Mouse (Mus musculus) cerebral cortex, adult 2 months (tissue): ENCODE data around the gene Znrf2.

Source experiments
- WGBS: fragments of 180-500 bp; shearing (Covaris S2); methylation state at CpG from one replicate; pipeline ENCODE4 v1.1.7; 2018; 5-methylcytosine and 5-hydroxymethylcytosine counted together

The Znrf2 gene

DNA sequence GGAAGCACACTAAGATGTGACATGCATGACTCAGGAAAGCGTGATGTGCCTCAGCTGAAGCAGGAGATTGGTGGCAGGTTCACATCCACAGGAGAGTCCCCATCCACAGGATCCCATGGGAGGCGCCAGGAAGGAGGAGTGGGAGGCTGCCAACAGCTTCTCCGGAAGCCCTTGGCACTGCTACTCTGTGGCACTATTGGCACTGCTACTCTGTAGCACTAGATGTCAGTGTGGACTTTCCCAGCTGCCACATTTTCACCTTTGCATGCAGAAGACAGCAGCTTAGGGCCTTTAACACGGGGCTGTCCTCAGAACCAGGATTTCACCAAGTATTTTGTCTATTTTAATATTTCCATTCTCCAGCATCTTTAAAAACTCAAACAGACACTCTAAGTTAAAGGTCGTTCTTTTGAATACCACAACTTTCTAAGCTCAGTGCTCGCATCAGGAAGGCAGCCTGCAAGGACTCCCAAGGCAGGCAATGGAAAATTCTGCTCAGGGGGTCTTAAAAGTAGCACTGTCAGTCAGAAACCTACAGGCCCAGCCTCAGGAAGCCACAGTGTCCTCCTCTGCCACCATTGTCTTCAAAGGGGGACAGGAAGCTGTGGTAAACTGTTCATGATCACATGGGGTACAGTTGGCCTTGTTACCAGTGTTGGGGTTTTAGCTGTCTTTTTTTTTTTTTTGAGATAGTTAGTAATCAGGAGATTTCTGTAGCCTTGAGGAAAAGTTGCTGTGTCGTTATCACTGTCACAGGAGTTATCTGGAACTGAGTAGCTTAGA lies 7.0 kb upstream of the Znrf2 start:
- 44% methylated on average over 7 of the region's 7 CpGs for WGBS

DNA sequence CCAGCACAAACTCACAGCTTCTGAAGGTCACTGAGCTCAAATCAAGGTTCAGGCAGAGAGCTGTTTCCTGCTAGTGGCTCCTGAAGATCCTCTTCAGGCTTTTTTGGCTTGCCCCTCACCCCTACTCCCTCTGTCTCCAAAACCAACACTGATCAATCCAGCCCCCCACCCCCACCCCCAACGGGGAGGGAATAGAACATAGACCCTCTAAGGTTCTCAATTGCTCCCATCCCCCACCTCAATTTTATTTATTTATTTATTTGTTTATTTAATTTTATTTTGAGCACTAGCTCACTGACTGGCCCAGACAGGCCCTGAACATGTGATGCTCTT lies 6.4 kb upstream of the Znrf2 start:
- WGBS: 81% methylated on average over 1 of the region's 1 CpGs

DNA sequence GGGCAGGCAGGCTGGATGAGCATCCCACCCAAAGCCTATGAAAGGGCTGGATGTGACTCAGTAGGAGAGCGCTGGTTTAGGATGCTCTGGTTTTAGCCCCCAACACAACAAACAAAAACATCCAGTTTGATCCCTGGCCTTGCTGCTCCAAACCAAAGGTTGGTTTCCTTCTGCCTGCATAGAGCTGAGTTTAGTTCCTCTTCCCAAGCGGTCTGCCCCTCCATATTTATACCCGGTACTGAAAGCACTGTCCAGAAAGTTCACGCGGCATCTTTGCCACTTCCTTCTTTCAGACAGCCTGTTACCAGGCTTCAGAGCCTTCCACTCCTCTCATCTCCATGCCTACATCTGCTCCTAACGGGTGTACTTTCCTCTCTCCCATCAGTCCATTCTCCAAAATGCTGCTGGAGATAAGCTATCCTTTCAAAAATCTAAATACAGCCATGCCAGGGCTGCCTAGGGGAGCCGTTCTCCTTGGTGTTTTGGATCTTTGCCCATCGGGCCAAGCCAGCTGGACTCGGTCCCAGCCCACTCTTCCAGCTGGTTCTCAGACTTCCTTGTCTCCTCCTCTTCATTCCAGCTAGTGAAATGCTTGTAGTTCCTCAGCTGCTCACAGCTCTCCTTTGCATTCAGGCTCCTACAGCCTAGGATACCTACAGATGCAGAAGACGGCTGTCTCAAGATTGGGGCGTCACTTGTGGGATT lies 5.0 kb upstream of the Znrf2 start:
- whole genome bisulfite sequencing: 20% methylated on average over 11 of the region's 11 CpGs

DNA sequence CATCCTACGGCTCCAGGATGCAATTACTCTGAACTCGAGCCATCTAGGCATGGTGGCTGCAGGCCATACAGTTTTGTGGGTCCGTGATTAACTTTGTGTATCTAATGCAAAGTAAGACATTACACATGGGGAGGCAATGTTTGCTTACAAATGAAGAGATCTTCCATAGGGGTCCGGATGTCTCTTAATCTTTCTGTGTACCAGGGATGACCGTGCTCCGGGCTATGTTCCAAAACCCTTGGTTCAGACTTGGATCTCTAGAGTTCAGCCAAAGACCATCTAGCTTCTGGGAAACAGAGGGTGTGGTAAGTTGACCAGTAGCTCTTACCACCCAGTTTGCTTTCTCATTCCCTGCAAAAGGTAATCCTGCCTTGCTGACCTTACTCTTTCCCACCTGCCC lies 4.4 kb upstream of the Znrf2 start:
- WGBS: 40% methylated on average over 6 of the region's 6 CpGs

DNA sequence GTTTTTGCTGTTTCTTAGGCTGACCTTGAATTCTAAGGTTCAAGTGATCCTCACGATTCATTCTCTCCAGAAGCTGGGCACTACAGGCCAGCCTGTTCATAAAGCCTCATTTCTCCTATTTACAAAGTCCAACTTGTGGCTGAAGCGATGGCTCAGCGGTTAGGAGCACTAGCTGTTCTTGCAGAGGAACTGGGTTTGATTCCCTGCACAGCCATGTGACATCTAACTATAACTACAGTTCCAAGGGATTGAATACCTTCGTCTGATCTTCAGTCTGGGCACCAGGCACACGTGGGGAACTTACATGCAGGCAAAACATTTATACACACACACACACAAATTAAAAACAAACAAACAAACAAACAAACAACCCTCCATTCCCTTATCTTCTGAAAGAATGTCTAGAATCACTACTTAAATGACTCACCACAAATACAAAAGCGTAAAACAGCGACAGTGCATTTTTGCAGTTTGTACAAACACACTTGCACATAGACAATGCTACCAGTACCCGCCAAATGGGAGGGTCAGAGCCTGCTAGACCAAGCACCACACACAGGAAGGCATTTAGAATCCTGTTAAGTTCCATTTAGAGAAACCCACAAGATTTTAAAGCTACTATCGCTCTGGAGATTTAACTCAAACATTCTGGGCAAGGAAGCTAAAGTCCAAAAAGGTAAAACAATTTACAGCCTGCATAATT lies 1.1 kb upstream of the Znrf2 start:
- WGBS: 69% methylated on average over 9 of the region's 9 CpGs

DNA sequence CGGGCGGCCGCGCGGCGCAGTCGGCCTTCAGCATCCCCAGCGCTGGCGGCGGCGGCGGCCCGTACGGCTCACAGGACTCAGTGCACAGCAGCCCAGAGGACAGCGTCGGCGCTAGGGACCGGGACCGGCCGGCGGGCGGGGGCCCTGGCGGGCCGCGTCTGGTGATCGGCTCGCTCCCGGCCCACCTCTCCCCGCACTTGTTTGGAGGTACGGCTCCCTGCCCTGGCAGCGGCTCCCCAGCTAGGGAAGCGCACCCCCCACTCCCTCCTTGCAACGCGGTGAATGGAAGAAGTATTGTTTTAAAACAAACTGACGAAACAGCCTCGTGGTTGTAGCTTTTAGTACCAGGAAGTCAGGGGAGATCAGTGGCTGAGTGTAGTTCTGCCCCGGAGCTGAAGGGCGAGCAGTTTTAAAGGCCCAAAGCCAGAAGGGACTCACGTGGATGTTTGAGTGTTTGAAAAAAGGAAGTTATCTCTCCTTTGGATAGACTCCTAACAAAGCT lies 601 bp downstream of the Znrf2 start:
- 1% methylated on average over 39 of the region's 39 CpGs for WGBS

DNA sequence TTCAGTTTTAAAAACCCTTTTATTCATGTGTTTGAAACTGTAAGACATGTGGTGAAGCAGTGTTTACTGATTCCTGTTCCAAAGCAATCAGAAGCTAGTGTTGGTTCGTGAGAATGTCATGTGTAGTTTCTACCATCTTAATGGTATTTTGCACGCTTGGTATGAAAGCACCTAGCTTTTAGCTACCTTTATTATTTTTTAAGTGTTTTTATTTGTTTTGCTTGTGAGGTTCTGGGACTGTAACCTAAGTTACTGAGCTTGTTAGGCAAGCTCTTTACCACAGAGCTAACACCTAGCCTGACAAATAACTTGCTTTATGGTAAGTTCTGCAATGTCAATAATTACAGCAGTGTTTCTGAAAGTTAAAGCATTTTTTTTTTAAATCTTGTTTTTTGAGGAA lies 1.7 kb downstream of the Znrf2 start:
- 66% methylated on average over 2 of the region's 2 CpGs for whole genome bisulfite sequencing

DNA sequence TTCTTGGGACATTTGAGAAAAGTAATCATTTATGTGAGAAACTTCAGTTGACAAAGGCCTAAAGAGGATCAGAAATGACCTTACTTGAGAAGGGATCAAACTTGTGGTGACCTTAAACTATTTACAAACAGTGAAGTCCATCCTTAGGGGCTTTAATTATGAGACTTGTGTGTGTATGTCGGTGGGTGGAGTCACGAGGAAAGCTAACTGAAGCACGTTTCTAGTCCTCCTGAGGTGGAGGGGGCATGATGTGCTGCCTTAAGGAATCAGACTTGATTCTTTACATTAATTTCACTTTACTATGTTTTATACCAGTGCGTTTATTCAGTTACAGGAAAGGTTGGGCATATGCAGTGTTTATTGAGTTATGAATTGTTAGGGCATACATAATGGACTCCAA lies 2.6 kb downstream of the Znrf2 start:
- WGBS: 70% methylated on average over 4 of the region's 4 CpGs

DNA sequence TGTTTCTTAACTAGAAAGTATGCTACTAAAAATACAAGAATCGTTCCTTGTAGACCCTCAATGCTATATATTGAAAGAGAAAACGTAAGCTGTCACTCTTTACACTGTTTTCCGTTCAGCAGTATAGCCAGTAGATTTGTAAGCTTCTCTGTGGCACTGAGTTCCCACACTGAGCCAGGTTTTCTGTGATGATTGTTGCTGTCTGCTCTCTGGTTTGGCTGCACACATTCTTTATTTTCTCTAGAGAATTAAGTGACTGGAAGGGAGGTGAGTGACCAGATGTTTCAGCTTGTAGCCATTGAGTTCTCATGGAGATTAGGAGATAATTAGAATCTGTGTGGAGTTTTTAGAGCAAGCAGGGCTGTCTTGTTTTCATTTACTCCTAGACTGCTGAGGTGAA lies 3.0 kb downstream of the Znrf2 start:
- WGBS: 64% methylated on average over 3 of the region's 3 CpGs

DNA sequence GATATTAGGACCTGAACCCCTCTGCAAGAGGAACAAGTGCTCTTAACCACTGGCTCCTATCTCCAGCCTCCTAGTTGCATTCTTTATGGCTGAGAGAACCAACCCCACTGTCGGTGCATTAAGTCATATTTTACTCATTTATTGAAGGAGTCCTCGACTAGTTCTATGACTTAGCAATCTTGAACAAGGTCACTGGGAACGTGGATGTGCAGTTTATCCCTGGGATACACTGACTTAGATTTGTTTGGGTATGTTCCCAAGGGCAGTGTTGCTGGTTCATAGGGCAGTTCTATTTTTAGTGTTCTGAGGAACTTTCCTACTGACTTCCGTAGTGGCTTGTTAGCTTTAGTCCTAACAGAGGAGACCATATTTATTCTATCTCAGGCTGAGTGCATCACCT lies 5.6 kb downstream of the Znrf2 start:
- WGBS: 80% methylated on average over 4 of the region's 4 CpGs

DNA sequence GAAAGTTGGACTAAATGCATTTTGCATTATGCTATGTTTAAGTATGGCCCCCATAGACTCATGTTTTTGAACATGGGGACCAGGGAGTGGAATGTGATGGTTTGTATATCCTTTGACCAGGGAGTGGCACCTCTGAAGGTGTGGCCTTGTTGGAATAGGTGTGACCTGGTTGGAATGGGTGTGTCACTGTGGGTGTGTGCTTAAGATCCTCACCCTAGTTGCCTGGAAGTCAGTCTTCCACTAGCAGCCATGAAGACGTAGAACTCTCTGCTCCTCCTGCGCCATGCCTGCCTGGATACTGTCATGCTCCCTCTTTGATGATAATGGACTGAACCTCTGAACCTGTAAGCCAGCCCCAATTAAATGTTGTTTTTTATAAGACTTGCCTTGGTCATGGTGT lies 7.8 kb downstream of the Znrf2 start:
- WGBS: 96% methylated on average over 2 of the region's 2 CpGs

DNA sequence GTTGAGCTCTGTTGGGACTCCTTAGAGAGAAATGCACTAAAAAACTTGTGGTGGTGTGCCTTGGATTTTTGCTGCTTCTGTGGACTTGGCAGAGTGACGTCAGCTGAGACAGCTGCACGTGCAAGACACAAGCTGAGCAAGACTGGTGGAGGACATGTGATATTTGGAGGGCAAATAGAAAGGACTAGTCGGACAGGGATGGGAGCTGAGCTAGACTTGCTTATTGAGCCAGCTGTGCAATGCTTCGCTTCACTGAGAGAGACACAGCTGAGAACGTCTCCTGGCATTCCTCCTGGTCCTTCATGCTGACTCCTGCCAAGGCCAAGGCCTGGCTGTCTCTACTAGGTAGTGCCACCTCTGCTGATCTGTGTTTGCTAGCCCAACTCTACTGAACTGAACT lies 10.8 kb downstream of the Znrf2 start:
- 64% methylated on average over 5 of the region's 5 CpGs for WGBS

DNA sequence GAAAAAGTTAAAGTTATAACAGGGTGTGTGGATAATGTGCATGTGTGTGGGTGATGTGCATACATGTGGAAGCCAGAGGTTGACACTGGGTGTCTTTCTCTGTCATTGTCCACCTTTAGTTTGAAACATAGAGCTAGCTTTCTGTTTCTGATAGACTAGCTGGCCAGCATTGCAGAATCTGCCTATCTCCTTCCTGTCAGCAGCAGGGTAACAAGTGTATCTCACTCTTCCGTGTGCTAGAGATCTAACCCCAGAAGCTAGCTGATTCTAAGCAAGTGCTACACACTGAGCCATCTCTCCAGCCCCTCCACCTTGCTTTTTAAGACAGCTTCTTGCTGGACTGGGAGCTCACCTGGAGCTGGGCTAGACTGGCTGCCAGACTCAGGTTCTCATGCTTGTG lies 11.6 kb downstream of the Znrf2 start:
- WGBS: 76% methylated on average over 1 of the region's 1 CpGs

DNA sequence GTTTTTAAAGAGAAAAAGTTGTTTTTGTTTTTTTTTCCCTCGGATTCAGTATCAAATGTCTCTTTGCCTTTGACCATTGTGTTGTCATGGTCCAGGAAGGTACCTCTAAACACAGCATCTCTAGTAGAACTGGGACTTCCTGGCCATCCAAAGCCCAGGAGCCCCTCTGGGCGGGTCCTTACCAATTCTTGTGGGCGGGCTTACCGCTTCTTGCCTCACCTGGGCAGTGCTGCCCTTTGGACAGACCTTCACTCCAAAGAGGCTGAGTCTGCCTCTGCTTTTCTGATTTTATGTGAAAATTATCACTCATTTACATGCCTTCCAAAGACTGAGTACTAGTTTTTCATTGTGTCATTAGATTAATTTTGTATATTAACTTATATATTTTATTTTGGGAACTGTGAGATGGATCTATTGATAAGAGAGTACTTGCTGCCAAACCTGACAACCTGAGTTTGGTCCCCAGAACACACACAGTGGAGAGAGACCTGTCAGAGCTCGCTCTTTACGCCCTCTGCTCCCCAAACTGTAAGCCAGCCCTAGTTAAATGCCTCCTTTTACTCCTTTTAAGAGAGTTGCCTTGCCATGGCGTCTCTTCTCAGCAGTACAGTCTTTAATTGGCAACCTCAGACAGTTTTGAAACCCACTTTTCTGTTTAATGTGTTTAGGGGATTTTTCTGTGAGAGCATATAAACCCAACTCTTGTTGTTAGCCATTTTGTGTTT lies 13.5 kb downstream of the Znrf2 start:
- 85% methylated on average over 7 of the region's 7 CpGs for WGBS

DNA sequence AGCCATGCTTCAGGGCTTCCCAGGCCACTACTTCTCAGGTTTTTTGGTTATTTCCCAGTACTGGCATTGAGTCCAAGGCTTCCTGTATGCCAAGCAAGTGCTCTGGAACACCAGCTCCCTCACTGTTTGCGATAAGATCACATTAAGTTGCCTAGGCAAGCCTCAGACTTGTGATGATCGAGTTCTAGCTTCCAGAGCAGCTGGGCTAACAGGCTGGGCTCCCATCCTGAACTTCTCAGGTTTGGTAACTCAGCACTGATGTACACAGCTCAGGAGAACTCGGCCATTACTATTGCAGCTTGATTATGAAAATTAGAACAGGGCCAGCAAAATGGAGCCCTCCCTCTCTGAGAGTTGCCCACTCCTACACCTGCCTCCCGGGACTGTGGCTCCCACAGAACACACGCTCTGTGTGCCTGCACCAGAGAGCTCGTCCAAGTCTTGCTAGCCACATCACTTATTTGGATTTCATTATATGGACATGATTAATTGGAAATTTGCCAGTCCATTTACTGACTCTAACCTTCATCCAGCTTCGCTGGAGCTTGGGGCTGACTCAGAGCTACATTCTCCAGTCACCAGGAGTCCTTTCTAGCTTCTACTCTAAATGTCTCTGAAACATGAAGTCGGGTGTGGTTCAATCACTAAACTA lies 14.5 kb downstream of the Znrf2 start:
- 62% methylated on average over 8 of the region's 8 CpGs for WGBS

DNA sequence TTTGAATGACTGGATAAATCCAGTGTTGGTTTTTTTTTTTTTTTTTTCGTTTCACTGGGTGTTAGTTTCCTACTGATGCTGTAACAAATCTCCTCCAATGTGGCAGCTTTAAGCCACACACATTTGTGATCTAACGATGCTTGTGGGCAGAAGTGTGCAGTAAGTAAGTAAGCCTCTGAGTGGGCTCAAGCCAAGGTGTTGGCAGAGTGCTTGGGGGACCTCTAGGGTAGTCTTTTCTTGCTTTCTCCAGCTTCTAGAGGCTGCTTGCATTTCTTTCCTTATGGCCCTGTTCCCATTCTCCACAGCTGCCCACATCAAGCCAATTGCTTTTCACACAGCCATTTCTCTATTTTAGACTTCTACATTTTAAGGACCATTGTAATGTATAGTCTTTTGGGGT lies 16.7 kb downstream of the Znrf2 start:
- WGBS: 35% methylated on average over 2 of the region's 2 CpGs

DNA sequence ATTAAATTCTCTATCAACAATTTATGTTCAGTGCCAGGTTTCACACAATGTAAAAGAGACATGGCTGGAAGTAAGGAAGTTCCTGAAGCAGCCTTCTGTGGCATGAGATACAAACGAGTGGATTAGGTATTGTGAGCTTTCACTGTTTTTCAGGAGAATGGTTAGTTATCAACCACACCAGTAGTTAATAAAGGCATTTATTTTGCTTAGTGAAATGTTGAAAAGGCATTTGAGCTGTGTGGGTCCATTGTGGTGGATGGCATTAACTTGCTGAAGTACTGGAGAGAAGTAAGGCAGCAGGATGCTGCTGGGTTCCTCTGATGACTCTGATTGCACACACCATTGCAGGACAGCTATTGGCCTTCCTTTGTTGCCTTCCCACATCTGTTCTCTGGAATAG lies 25.3 kb downstream of the Znrf2 start:
- WGBS: 57% methylated on average over 1 of the region's 1 CpGs

DNA sequence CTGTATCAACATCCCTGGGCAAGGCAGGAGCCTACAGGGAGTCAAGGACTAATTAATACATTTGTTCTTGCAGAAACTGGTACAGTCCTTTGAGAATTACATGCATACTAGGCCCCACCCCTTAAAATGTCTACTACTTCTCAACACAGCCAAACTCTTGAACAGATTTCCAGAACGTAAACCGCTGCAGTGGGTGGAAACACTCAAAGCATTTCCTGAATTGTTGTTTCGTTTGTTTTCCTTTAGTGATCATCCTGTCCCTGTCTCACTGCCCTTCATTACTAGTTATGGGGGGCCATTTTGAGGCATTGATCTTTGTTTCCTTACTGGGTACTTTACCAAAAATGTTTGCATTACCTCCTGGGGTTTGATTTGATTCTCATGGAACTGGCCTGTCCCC lies 31.8 kb downstream of the Znrf2 start:
- 87% methylated on average over 3 of the region's 3 CpGs for WGBS

DNA sequence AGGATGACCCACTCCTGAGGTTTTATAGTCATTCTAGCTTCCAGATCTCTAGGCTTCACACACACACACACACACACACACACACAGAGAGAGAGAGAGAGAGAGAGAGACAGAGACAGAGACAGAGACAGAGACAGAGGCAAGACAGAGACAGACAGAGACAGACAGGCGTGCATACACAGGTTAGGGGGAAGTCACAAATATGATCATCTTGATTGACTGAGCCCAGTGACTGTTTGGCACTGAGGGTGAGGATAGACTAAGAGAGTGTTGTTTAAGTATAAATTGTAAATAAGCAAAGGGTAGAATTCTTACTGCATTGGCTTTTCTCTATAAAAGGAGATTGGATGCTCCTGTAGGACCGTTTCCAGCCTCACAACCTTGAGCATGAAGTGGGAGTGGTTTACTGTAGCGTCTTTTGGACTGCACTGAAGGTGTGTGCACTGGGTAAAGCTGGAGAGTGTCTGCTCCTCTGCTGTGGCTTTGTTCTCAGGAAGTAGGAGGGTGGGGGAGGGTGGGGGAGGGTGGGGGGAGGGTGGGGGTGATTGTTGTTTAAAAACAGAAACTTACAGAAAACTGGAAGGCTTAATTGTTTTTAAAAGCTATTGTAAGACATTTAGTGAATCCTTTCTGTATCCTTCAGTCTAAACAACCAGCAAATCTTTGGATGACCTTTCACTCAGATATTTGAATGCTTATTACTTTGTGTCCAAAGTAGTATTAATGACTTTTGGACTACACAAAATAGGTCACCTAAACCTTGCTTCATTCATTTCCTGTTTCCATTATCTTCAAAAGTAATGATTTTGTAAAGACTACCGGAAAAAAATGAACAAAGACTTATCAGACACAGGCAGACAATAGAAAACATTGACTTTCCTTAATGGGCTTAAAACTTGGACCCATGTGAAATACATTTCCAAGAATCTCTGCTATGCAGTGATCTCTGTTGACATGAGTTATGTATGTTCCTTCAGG lies 32.8 kb downstream of the Znrf2 start:
- WGBS: 60% methylated on average over 4 of the region's 4 CpGs

DNA sequence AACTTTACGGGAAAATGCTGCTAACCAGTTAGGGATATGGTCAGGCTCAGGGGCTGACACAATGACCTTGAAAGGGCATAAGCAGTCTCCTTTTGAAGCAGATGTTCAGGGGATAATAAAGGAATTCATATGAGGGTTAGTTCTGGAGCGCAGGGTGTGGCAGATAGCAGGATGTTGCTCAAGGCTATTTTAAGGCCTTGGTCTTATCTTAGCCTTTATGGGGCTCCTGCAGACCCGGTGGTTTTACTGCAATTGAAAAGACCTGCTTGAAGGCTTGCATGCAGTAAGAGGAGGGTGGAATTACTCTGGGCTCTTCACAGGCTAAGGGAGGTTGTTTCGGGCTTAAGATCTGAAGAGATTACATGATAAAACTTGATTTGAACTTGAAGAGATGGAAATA lies 35.1 kb downstream of the Znrf2 start:
- 75% methylated on average over 4 of the region's 4 CpGs for WGBS
